Mouse (Mus musculus): ENCODE results near the gene Cnn3. TPM values are rescaled to one million over a fixed set of nuclear protein-coding genes. Genes with fewer than 3 reads are reported as not detected.
A peak's percentile ranks its signal among the peaks of the same experiment; 100 is the strongest.

The Cnn3 gene
- polyA plus RNA-seq, 1 experiment from 2014 or later = 436 TPM

DNA sequence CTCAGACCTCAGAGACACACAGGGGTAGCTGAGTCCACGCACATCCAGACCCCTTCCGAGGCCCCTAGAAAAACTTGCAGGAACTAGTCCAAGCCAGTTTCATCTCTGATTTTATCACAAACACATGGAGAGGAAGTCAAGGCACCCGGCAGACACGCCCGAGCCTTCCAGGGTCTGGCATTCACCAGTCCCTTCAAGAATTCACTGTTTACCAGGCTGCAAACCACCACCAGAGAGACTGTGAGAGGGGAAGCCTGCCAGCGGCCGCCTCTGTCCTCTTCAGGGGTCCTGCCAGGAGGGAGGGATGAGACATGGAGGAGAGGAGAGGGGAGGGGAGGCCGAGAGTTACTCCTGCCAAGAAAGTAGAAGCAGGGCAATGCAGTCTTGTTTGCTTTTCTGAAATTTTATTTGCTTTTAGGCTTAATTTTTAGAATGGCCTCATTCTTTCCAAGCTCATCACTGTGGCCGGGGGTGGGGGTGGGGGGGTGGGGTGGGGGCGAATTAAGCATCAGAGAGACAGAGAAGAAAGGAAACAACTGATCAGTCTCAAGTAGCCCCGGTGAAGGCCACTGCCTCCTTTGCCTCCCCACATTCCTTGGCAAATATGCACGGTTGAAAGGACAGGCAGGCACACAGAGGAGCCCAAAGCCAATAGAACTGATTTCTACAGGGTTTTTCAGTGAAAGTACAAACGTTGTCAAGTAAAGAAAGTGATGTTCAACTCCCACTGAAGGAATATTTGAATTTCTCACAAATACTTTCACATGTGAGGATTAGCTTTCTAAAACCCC is 43.1 kb downstream of the Cnn3 start:
- Histone ChIP-seq H3K27me3 (ENCODE audit: control insufficient read depth, insufficient read depth, low read length) (no peaks in the 10 kb centered on the region), H3K4me3 (replicated peaks; ENCODE audit: low read length) (no peak overlapping the region), H3K9ac (no peak overlapping the region), H3K4me2 (replicated peaks) (peak overlapping the region; percentile 15; the same call in 1 of the 2 replicates), H3K9me3 (ENCODE audit: control insufficient read depth, low read length) (no peaks in the 10 kb centered on the region), H3K4me1 (replicated peaks; ENCODE audit: control insufficient read depth, insufficient read depth, low read length) (peaks cover 8% of the 10 kb centered on the region), H3K27ac (peak overlapping the region; percentile 67), H3K36me3 (replicated peaks; ENCODE audit: control insufficient read depth, insufficient read depth) (no peaks in the 10 kb centered on the region)
- ATAC-seq (ENCODE audit: low FRiP score) = peak; percentile 84
- DNase-seq (ENCODE audit: low spot score) = peak; percentile 35
- WGBS = 7% methylated on average over 12 of the region's 13 CpGs

DNA sequence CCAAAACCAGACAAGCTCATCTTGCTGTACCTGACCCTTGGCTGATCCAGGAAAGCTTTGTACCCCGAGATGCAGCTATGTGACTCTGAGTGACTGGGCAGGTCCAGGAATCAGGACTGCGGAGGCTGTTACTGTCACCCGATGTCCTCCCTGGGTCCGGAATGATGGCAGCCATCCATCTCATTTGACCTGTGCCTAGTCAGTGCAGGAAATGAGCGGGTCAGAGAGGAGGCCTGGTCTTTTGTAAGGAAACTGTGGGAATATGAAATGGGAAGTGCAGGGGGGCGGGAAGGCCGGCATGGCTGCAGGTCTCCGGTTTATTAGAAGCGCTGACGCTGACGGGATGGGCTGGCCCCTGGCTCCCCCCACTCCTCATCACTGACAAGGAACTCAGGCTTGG is 45.4 kb downstream of the Cnn3 start:
- H3K4me3 ChIP-seq (replicated peaks; ENCODE audit: low read length) = no peak overlapping the region
- no peak overlapping the region for H3K4me2 ChIP-seq (replicated peaks)
- no peak for DNase-seq (ENCODE audit: low spot score)
- no peak overlapping the region for H3K9ac ChIP-seq
- no peaks in the 10 kb centered on the region for H3K9me3 ChIP-seq (ENCODE audit: control insufficient read depth, low read length)
- no peaks in the 10 kb centered on the region for H3K36me3 ChIP-seq (replicated peaks; ENCODE audit: control insufficient read depth, insufficient read depth)
- no peaks in the 10 kb centered on the region for H3K27me3 ChIP-seq (ENCODE audit: control insufficient read depth, insufficient read depth, low read length)
- no peak for ATAC-seq (ENCODE audit: low FRiP score)
- no peak overlapping the region for H3K27ac ChIP-seq
- 67% methylated on average over 11 of the region's 11 CpGs for WGBS
- peaks cover 8% of the 10 kb centered on the region for H3K4me1 ChIP-seq (replicated peaks; ENCODE audit: control insufficient read depth, insufficient read depth, low read length)

DNA sequence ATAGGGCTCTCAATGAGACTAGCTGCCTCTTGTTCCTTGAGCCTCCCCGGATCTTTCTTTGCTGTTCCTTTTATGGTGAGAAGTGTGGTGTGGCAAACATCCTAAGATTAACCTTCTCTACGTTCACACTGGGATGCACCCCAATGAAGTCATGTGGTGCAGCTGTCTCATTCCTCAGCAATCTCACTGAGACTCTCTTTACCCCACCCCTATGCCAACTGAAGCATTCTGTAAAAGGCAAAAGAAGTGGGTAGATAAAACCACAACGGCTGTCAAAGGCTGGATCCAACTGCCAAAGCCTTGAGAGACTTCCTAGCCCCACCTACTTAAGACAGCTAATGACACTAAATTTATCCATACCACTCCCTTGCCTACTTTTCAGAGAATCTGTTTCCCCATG is 48.4 kb downstream of the Cnn3 start:
- no peak overlapping the region for H3K4me2 ChIP-seq (replicated peaks)
- H3K36me3 ChIP-seq (replicated peaks; ENCODE audit: control insufficient read depth, insufficient read depth) = no peaks in the 10 kb centered on the region
- no peak overlapping the region for H3K27ac ChIP-seq
- WGBS = 71% methylated on average over 3 of the region's 3 CpGs
- no peaks in the 10 kb centered on the region for H3K27me3 ChIP-seq (ENCODE audit: control insufficient read depth, insufficient read depth, low read length)
- H3K9me3 ChIP-seq (ENCODE audit: control insufficient read depth, low read length) = no peaks in the 10 kb centered on the region
- H3K4me1 ChIP-seq (replicated peaks; ENCODE audit: control insufficient read depth, insufficient read depth, low read length) = peaks cover 3% of the 10 kb centered on the region; the same call in 1 of the 2 replicates
- H3K9ac ChIP-seq = no peak overlapping the region
- no peak overlapping the region for H3K4me3 ChIP-seq (replicated peaks; ENCODE audit: low read length)
- no peak for DNase-seq (ENCODE audit: low spot score)
- no peak for ATAC-seq (ENCODE audit: low FRiP score)

DNA sequence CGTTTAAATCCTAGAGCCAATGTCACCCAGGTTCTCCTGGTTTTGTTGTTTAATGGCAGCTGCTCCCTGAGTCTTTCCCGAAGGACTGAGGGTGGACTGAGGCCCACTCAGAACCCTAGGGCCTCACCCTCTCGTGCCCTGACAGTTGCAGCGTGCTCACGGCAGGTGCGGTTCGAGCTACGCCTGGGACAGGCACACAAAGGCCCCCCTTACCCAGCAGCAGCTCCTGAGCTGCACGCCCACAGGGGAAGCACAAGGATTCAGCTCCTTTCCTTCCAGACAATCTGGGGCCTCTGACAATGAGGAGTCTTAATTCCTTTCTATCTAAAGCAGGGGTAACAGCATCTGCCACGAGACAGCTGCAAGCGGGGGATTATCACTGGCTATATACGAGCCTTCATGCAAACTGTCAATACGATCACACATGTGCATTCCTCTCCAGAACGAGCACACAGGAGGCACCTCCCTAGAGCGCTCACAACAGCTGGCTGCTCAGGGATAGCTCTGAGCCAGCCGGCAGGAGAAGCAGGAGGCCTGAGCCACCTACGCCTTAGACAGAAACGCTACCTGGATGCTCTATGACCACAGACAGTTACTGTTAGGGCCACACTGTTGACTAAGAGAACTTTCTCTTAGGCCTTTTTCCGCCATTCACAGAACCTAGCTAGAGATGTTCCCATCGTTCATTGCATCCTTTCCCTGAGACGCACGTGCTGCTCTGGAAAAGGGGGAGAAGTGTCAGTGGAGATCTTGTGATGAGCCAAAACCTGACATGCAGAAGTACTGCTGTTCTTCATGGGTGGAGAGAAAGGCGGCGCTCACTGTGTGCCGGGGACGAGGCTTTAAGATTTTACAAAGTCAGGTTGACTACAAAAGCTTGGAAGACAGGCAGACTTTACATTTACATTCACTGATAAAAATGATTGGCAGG is 54.0 kb downstream of the Cnn3 start:
- DNase-seq (ENCODE audit: low spot score) (no peak), ATAC-seq (ENCODE audit: low FRiP score) (no peak)
- H3K9ac ChIP-seq = no peak overlapping the region
- no peaks in the 10 kb centered on the region for H3K27me3 ChIP-seq (ENCODE audit: control insufficient read depth, insufficient read depth, low read length)
- H3K4me3 ChIP-seq (replicated peaks; ENCODE audit: low read length) = no peak overlapping the region
- no peaks in the 10 kb centered on the region for H3K36me3 ChIP-seq (replicated peaks; ENCODE audit: control insufficient read depth, insufficient read depth)
- WGBS = 40% methylated on average over 26 of the region's 26 CpGs
- H3K4me1 ChIP-seq (replicated peaks; ENCODE audit: control insufficient read depth, insufficient read depth, low read length) = peaks cover 26% of the 10 kb centered on the region
- H3K27ac ChIP-seq = peak overlapping the region; percentile 57; the same call in 1 of the 2 replicates
- H3K9me3 ChIP-seq (ENCODE audit: control insufficient read depth, low read length) = no peaks in the 10 kb centered on the region
- H3K4me2 ChIP-seq (replicated peaks) = no peak overlapping the region

DNA sequence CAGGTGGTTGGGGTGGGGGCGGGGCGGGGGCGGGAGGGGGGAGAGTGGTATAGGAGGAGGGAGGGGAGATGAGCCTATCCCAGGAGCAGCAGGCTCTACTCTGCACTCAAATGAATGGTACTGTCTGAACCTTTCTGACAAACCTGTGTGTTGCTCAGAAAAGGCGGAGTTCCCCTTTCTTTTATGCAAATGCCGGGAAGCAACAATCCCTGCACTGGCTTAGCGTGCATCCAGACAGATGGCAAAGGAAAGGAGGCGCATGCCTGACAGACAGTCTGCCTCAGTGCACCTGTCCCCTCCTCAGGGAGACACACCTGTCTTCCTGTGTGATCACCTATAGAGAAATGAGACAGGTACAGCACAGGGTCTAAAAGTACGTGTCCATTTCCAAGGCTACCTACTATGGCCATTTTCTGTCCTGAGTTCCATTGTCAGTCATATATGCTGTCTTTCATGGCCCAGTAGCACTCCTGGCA is 54.7 kb downstream of the Cnn3 start:
- Histone ChIP-seq H3K9ac (no peak overlapping the region), H3K9me3 (ENCODE audit: control insufficient read depth, low read length) (no peaks in the 10 kb centered on the region), H3K27me3 (ENCODE audit: control insufficient read depth, insufficient read depth, low read length) (no peaks in the 10 kb centered on the region), H3K4me3 (replicated peaks; ENCODE audit: low read length) (no peak overlapping the region), H3K36me3 (replicated peaks; ENCODE audit: control insufficient read depth, insufficient read depth) (no peaks in the 10 kb centered on the region), H3K27ac (no peak overlapping the region), H3K4me2 (replicated peaks) (no peak overlapping the region), H3K4me1 (replicated peaks; ENCODE audit: control insufficient read depth, insufficient read depth, low read length) (peaks cover 26% of the 10 kb centered on the region)
- 47% methylated on average over 8 of the region's 8 CpGs for WGBS
- DNase-seq (ENCODE audit: low spot score) = no peak
- no peak for ATAC-seq (ENCODE audit: low FRiP score)

DNA sequence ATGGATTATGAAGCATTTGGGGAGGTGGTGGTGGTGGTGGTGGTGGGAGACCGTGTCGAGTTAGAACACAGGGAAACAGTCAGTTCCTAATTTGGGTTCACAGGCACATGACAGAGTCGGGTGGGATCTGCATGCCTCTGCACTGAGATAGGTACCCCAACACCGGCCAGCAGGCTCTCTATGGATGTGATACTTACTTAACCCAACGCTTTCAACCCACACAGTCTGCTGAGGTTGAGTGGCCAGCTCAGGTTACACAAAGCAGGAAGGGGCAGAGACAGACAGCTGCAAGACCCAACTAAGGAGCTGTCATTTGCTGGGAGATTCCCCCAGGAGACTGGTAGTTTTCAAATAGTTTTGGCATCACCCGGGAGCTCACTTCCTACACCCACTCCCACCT is 55.3 kb downstream of the Cnn3 start:
- no peak overlapping the region for H3K27ac ChIP-seq

DNA sequence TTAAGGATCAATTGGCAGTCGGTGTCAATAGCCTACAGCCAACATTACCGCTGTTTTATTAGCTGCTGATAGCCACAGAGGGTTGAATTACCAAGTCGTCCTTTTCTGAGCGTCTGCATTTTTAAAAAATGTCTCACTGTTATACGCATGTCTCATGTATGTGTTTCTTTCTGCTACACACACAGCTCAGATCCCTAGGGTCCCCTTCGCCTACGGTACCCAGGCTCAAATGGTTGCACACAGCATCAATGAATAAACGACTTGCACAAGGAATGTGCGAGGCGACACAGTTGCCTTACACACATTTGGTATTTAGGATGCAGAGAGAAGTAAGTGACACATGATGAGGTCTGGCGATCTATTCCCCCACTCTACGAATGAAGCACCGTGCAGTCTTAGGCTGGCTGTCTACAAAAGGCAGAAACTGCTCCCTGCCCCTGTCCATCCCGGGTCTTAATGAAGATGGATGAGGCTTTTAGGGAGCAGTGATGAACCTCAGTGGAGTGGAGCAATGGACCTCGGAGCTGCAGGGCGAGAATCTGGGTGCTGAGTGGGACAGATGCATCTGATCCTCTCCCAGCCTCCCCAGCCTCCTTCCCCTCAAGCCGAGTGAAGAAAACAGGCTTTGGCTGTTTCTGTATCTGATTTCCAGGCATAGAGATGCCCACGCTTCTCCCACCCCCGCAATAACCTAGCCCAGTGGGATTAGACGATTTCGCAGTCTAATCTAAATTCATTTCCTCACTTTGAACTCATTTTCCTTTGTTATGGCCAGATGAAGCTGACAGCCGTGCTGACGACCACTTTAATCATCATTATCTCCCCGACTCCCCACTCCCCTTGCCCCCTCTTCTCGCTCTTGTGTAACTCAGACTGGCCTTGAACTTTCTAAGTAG is 57.2 kb downstream of the Cnn3 start:
- Histone ChIP-seq H3K4me3 (replicated peaks; ENCODE audit: low read length) (no peak overlapping the region), H3K4me2 (replicated peaks) (peak overlapping the region; percentile 41), H3K36me3 (replicated peaks; ENCODE audit: control insufficient read depth, insufficient read depth) (no peaks in the 10 kb centered on the region), H3K9ac (peak overlapping the region; percentile 53; the same call in 1 of the 2 replicates), H3K9me3 (ENCODE audit: control insufficient read depth, low read length) (no peaks in the 10 kb centered on the region), H3K27ac (peak overlapping the region; percentile 78), H3K27me3 (ENCODE audit: control insufficient read depth, insufficient read depth, low read length) (no peaks in the 10 kb centered on the region), H3K4me1 (replicated peaks; ENCODE audit: control insufficient read depth, insufficient read depth, low read length) (peaks cover 26% of the 10 kb centered on the region)
- DNase-seq (ENCODE audit: low spot score) (peak; percentile 52), ATAC-seq (ENCODE audit: low FRiP score) (peak; percentile 65; the same call in 1 of the 2 replicates)
- WGBS = 26% methylated on average over 25 of the region's 25 CpGs

More for the DNA sequence above, 55.3 kb downstream of the Cnn3 start:
- ATAC-seq (ENCODE audit: low FRiP score) (no peak), DNase-seq (ENCODE audit: low spot score) (no peak)
- Histone ChIP-seq H3K4me2 (replicated peaks) (no peak overlapping the region), H3K4me1 (replicated peaks; ENCODE audit: control insufficient read depth, insufficient read depth, low read length) (peaks cover 26% of the 10 kb centered on the region), H3K27me3 (ENCODE audit: control insufficient read depth, insufficient read depth, low read length) (no peaks in the 10 kb centered on the region), H3K9me3 (ENCODE audit: control insufficient read depth, low read length) (no peaks in the 10 kb centered on the region), H3K36me3 (replicated peaks; ENCODE audit: control insufficient read depth, insufficient read depth) (no peaks in the 10 kb centered on the region), H3K9ac (no peak overlapping the region), H3K4me3 (replicated peaks; ENCODE audit: low read length) (no peak overlapping the region)
- 53% methylated on average over 6 of the region's 6 CpGs for WGBS

DNA sequence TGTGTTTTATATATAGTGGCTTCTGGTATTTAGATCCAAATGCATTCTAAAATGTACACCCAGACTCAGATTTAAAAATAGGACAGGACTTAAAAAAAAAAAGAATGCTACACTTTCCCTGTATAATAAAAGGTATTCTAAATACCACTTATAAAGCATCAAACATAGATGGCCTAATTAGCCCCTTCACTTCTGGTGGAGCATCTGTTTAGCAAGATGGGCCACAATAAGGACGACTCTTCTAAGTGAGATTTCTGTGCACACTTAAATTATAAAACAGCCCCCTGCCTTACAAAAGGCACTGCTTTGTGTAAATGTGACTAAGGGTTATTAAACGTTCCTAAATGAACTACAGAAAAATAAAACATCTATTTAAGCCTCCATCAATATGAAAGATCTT is 58.9 kb downstream of the Cnn3 start:
- Histone ChIP-seq H3K9me3 (ENCODE audit: control insufficient read depth, low read length) (no peaks in the 10 kb centered on the region), H3K9ac (no peak overlapping the region), H3K36me3 (replicated peaks; ENCODE audit: control insufficient read depth, insufficient read depth) (no peaks in the 10 kb centered on the region), H3K4me1 (replicated peaks; ENCODE audit: control insufficient read depth, insufficient read depth, low read length) (peaks cover 35% of the 10 kb centered on the region), H3K4me3 (replicated peaks; ENCODE audit: low read length) (no peak overlapping the region), H3K27me3 (ENCODE audit: control insufficient read depth, insufficient read depth, low read length) (no peaks in the 10 kb centered on the region), H3K4me2 (replicated peaks) (no peak overlapping the region), H3K27ac (no peak overlapping the region)
- DNase-seq (ENCODE audit: low spot score) (no peak), ATAC-seq (ENCODE audit: low FRiP score) (no peak)
- WGBS = 54% methylated on average over 2 of the region's 2 CpGs

All from hindbrain, embryonic 14.5 days (tissue).